Mouse (Mus musculus) MEL (cell line): Measurements from ENCODE around the gene Nfkbil1. TPM values are rescaled to one million over a fixed set of nuclear protein-coding genes. Genes with fewer than 3 reads are reported as not detected.

Source experiments
- DNase-seq: peaks from one replicate; pipeline ENCODE4 v3.0.0; 2011; ENCODE audit warnings: low read depth, low spot score
- H3K27ac ChIP-seq: 2 replicates; pipeline ENCODE4 v1.5.1; 2012; ENCODE audit warnings: low read depth, mild to moderate bottlenecking, control low read depth, low read length, moderate library complexity; ENCODE audit not compliant: control insufficient read depth
- H3K27me3 ChIP-seq, 2 experiments: fragments of 150-350 bp in 1 of 2; sonication (generic) in 1 of 2; 2 replicates each; pipeline ENCODE4 v1.6.1; 2012; ENCODE audit warnings: low read length in 2 of 2, mild to moderate bottlenecking in 2 of 2, improper control_type of control experiment in 1 of 2, moderate library complexity in 1 of 2; ENCODE audit not compliant: insufficient read depth in 2 of 2, control insufficient read depth in 1 of 2
- H3K36me3 ChIP-seq, 2 experiments: 2 replicates each; pipeline ENCODE4 v1.6.1; 2012 to 2014; ENCODE audit warnings: low read length in 2 of 2, improper control_type of control experiment in 1 of 2, inconsistent platforms in 1 of 2, mild to moderate bottlenecking in 1 of 2; ENCODE audit not compliant: insufficient read depth in 2 of 2, control insufficient read depth in 1 of 2
- H3K4me1 ChIP-seq, 2 experiments: fragments of 150-350 bp in 1 of 2; sonication (generic) in 1 of 2; 2 replicates each; pipeline ENCODE4 v1.6.1; 2012; ENCODE audit warnings: low read length in 2 of 2, improper control_type of control experiment in 1 of 2, mild to moderate bottlenecking in 1 of 2; ENCODE audit not compliant: insufficient read depth in 2 of 2, control insufficient read depth in 1 of 2
- H3K4me3 ChIP-seq, 2 experiments: fragments of 150-350 bp in 1 of 2; sonication (generic) in 1 of 2; 2 replicates each; pipeline ENCODE4 v1.5.1; 2012; ENCODE audit warnings: low read depth in 2 of 2, low read length in 2 of 2, mild to moderate bottlenecking in 2 of 2, moderate library complexity in 2 of 2, control low read depth in 1 of 2, improper control_type of control experiment in 1 of 2; ENCODE audit not compliant: control insufficient read depth in 1 of 2, insufficient read depth in 1 of 2
- H3K79me2 ChIP-seq: 2 replicates; pipeline ENCODE4 v1.6.1; 2012; ENCODE audit warnings: mild to moderate bottlenecking, low read length, moderate library complexity; ENCODE audit not compliant: control insufficient read depth, poor library complexity, insufficient read depth
- H3K9ac ChIP-seq: 2 replicates; pipeline ENCODE4 v1.6.1; 2012; ENCODE audit warnings: low read depth, mild to moderate bottlenecking, control low read depth, low read length, moderate library complexity; ENCODE audit not compliant: control insufficient read depth, poor library complexity, severe bottlenecking
- H3K9me3 ChIP-seq: fragments of 150-350 bp; sonication (generic); replicated peaks from 2 replicates; pipeline ENCODE4 v1.6.1; 2012; ENCODE audit warnings: mild to moderate bottlenecking, low read length, improper control_type of control experiment, moderate library complexity; ENCODE audit not compliant: insufficient read depth
- CHD1 ChIP-seq: IDR thresholded peaks from 2 replicates; pipeline ENCODE4 v1.6.1; 2012; ENCODE audit warnings: low read depth, mild to moderate bottlenecking, inconsistent platforms, low read length, improper control_type of control experiment
- CHD2 ChIP-seq: IDR thresholded peaks from 2 replicates; pipeline ENCODE4 v1.6.1; 2011; ENCODE audit warnings: low read length, improper control_type of control experiment
- CTCF ChIP-seq, 3 experiments: IDR thresholded peaks in 2 of 3; conservative IDR thresholded peaks in 1 of 3; 2 replicates each; pipeline ENCODE4 v1.5.1; 2011 to 2012; ENCODE audit warnings: low read length in 3 of 3, low read depth in 2 of 3, mild to moderate bottlenecking in 2 of 3, improper control_type of control experiment in 1 of 3, inconsistent platforms in 1 of 3, mixed read lengths in 1 of 3, moderate library complexity in 1 of 3; ENCODE audit not compliant: control insufficient read depth in 1 of 3, insufficient read depth in 1 of 3, poor library complexity in 1 of 3, severe bottlenecking in 1 of 3
- E2F4 ChIP-seq: IDR thresholded peaks from 2 replicates; pipeline ENCODE4 v1.6.1; 2011; ENCODE audit warnings: low read depth, low read length, improper control_type of control experiment, borderline replicate concordance
- ELF1 ChIP-seq: IDR thresholded peaks from 2 replicates; pipeline ENCODE4 v1.6.1; 2014; ENCODE audit warnings: low read depth, mild to moderate bottlenecking, inconsistent platforms, low read length, improper control_type of control experiment, moderate library complexity
- EP300 ChIP-seq, 2 experiments: IDR thresholded peaks; 2 replicates each; pipeline ENCODE4 v1.6.1; 2011; ENCODE audit warnings: improper control_type of control experiment in 2 of 2, low read length in 2 of 2, low read depth in 1 of 2, mild to moderate bottlenecking in 1 of 2
- ETS1 ChIP-seq: IDR thresholded peaks from 2 replicates; pipeline ENCODE4 v1.6.1; 2012; ENCODE audit warnings: low read depth, mild to moderate bottlenecking, inconsistent platforms, low read length, improper control_type of control experiment, moderate library complexity
- GABPA ChIP-seq: IDR thresholded peaks from 2 replicates; pipeline ENCODE4 v1.6.1; 2012; ENCODE audit warnings: low read depth, mild to moderate bottlenecking, inconsistent platforms, low read length, improper control_type of control experiment, moderate library complexity
- GATA1 ChIP-seq: IDR thresholded peaks from 2 replicates; pipeline ENCODE4 v1.6.1; 2011; ENCODE audit warnings: low read depth, low read length, improper control_type of control experiment
- JUND ChIP-seq: IDR thresholded peaks from 2 replicates; pipeline ENCODE4 v1.6.1; 2011; ENCODE audit warnings: low read depth, mild to moderate bottlenecking, improper control_type of control experiment, low read length
- KAT2A ChIP-seq: conservative IDR thresholded peaks from 2 replicates; pipeline ENCODE4 v1.6.1; 2012; ENCODE audit warnings: low read depth, low read length, improper control_type of control experiment, inconsistent platforms
- MAFK ChIP-seq: IDR thresholded peaks from 2 replicates; pipeline ENCODE4 v1.6.1; 2011; ENCODE audit warnings: low read depth, mild to moderate bottlenecking, low read length, improper control_type of control experiment, borderline replicate concordance
- MAX ChIP-seq: IDR thresholded peaks from 2 replicates; pipeline ENCODE4 v1.6.1; 2011; ENCODE audit warnings: low read length, improper control_type of control experiment
- MEF2A ChIP-seq: IDR thresholded peaks from 2 replicates; pipeline ENCODE4 v1.6.1; 2014; ENCODE audit warnings: low read depth, mild to moderate bottlenecking, inconsistent platforms, low read length, improper control_type of control experiment; ENCODE audit not compliant: poor library complexity, insufficient replicate concordance, severe bottlenecking; ENCODE audit errors: extremely low read depth
- MXI1 ChIP-seq: IDR thresholded peaks from 2 replicates; pipeline ENCODE4 v1.6.1; 2011; ENCODE audit warnings: mild to moderate bottlenecking, low read depth, low read length, improper control_type of control experiment
- MYB ChIP-seq: IDR thresholded peaks from 2 replicates; pipeline ENCODE4 v1.6.1; 2011; ENCODE audit warnings: mild to moderate bottlenecking, low read depth, low read length, improper control_type of control experiment
- MYC ChIP-seq: IDR thresholded peaks from 2 replicates; pipeline ENCODE4 v1.6.1; 2011; ENCODE audit warnings: low read depth, mild to moderate bottlenecking, low read length, improper control_type of control experiment, moderate library complexity
- NELFE ChIP-seq: IDR thresholded peaks from 2 replicates; pipeline ENCODE4 v1.6.1; 2011; ENCODE audit warnings: low read depth, low read length, improper control_type of control experiment
- NRF1 ChIP-seq: IDR thresholded peaks from 2 replicates; pipeline ENCODE4 v1.6.1; 2014; ENCODE audit warnings: low read depth, mild to moderate bottlenecking, inconsistent platforms, low read length, improper control_type of control experiment, moderate library complexity; ENCODE audit not compliant: poor library complexity, insufficient read depth, severe bottlenecking
- POLR2A ChIP-seq, 2 experiments: IDR thresholded peaks; 2 replicates each; pipeline ENCODE4 v1.6.1; 2011 to 2012; ENCODE audit warnings: low read length in 2 of 2, mild to moderate bottlenecking in 2 of 2, control low read depth in 1 of 2, improper control_type of control experiment in 1 of 2, low read depth in 1 of 2, moderate library complexity in 1 of 2; ENCODE audit not compliant: control insufficient read depth in 1 of 2, insufficient read depth in 1 of 2, poor library complexity in 1 of 2
- POLR2AphosphoS2 ChIP-seq: IDR thresholded peaks from 2 replicates; pipeline ENCODE4 v1.6.1; 2011; ENCODE audit warnings: low read length, improper control_type of control experiment
- POLR2AphosphoS5 ChIP-seq: IDR thresholded peaks from 2 replicates; pipeline ENCODE4 v1.6.1; 2012; ENCODE audit warnings: low read depth, borderline replicate concordance, mild to moderate bottlenecking, inconsistent platforms, low read length, moderate library complexity, mixed read lengths
- RAD21 ChIP-seq: IDR thresholded peaks from 2 replicates; pipeline ENCODE4 v1.6.1; 2011; ENCODE audit warnings: mild to moderate bottlenecking, low read depth, low read length, improper control_type of control experiment
- RCOR1 ChIP-seq: IDR thresholded peaks from 2 replicates; pipeline ENCODE4 v1.6.1; 2012; ENCODE audit warnings: low read depth, mild to moderate bottlenecking, inconsistent platforms, low read length, improper control_type of control experiment
- SIN3A ChIP-seq: IDR thresholded peaks from 2 replicates; pipeline ENCODE4 v1.6.1; 2012; ENCODE audit warnings: low read length, improper control_type of control experiment, inconsistent platforms
- SMC3 ChIP-seq: IDR thresholded peaks from 2 replicates; pipeline ENCODE4 v1.6.1; 2011; ENCODE audit warnings: low read depth, low read length, improper control_type of control experiment
- TAL1 ChIP-seq: IDR thresholded peaks from 2 replicates; pipeline ENCODE4 v1.6.1; 2012; ENCODE audit warnings: mild to moderate bottlenecking, inconsistent platforms, low read length, moderate library complexity, mixed read lengths
- TBP ChIP-seq: IDR thresholded peaks from 2 replicates; pipeline ENCODE4 v1.8.0; 2011; ENCODE audit warnings: low read depth, low read length, improper control_type of control experiment
- UBTF ChIP-seq: IDR thresholded peaks from 2 replicates; pipeline ENCODE4 v1.6.1; 2012; ENCODE audit warnings: low read depth, mild to moderate bottlenecking, inconsistent platforms, low read length, improper control_type of control experiment, moderate library complexity, borderline replicate concordance; ENCODE audit not compliant: insufficient read depth
- USF1 ChIP-seq: IDR thresholded peaks from 2 replicates; pipeline ENCODE4 v1.6.1; 2014; ENCODE audit warnings: low read depth, mild to moderate bottlenecking, inconsistent platforms, low read length, improper control_type of control experiment, moderate library complexity
- USF2 ChIP-seq, 2 experiments: IDR thresholded peaks; 2 replicates each; pipeline ENCODE4 v1.6.1; 2011 to 2012; ENCODE audit warnings: improper control_type of control experiment in 2 of 2, low read length in 2 of 2, borderline replicate concordance in 1 of 2, inconsistent platforms in 1 of 2, low read depth in 1 of 2, mild to moderate bottlenecking in 1 of 2; ENCODE audit not compliant: insufficient read depth in 1 of 2
- ZC3H11A ChIP-seq: IDR thresholded peaks from 2 replicates; pipeline ENCODE4 v1.6.1; 2012; ENCODE audit warnings: low read depth, mild to moderate bottlenecking, inconsistent platforms, low read length, improper control_type of control experiment
- ZKSCAN1 ChIP-seq: IDR thresholded peaks from 2 replicates; pipeline ENCODE4 v1.6.1; 2012; ENCODE audit warnings: low read depth, mild to moderate bottlenecking, inconsistent platforms, low read length, improper control_type of control experiment, moderate library complexity
- ZNF384 ChIP-seq: IDR thresholded peaks from 2 replicates; pipeline ENCODE4 v1.6.1; 2012; ENCODE audit warnings: low read depth, mild to moderate bottlenecking, inconsistent platforms, low read length, improper control_type of control experiment
- polyA plus RNA-seq, 2 experiments: library from polyadenylated mRNA; stranded (reverse) in 1 of 2; unstranded in 1 of 2; fragments of >175 nt in 1 of 2; fragments of >200 nt in 1 of 2; gene quantifications; 2 replicates each; pipeline versions ENCODE4 v1.2.1 to v1.2.4; 2012; ENCODE audit warnings: low replicate concordance in 2 of 2, low read depth in 1 of 2; ENCODE audit not compliant: insufficient read length in 2 of 2, insufficient read depth in 1 of 2, missing spikeins in 1 of 2
- total RNA-seq: library from RNA; depleted of rRNA; stranded (reverse); fragments of 300-350 nt; gene quantifications from 2 replicates; pipeline ENCODE4 v1.2.3, GENCODE M21; 2012; rRNA removed

The Nfkbil1 gene
- 10.1 and 10.3 TPM in 2 replicates for total RNA-seq
- 10 to 100 TPM in 1 of 2 experiments, not detected in 1; 26.0 TPM for polyA plus RNA-seq

GRCm38 (mm10) chr17:35235614-35236389 lies at the start of gene Nfkbil1:
Nfkbil1 (minus strand) TSS chr17:35235792.
- peak within 1 kb of the TSS; percentile 64 to 94 for H3K4me3 ChIP-seq
- H3K9me3 ChIP-seq: no peaks in the 10 kb centered on the region
- H3K4me1 ChIP-seq: peaks cover 4 to 17% of the 10 kb centered on the region in 2 experiments; a peak in 3 of 4 replicates
- peaks cover 3 to 12% of the 10 kb centered on the region in 2 experiments; a peak in 2 of 4 replicates for H3K36me3 ChIP-seq
- DNase-seq: peak; percentile 99
- peak within 1 kb of the TSS; percentile 94 for H3K9ac ChIP-seq
- peaks cover 23% of the 10 kb centered on the region for H3K79me2 ChIP-seq
- peak within 1 kb of the TSS; percentile 98 for H3K27ac ChIP-seq
- no peaks in the 10 kb centered on the region for H3K27me3 ChIP-seq
- peak; percentile 62 for TF ChIP-seq USF1
- no peak for TF ChIP-seq USF2 (IDR thresholded peaks at IDR 0.05; ENCODE audit: borderline replicate concordance in 1 of 2, insufficient read depth in 1 of 2, low read depth in 1 of 2, low read length in 2 of 2)
- peak; percentile 75 to 78 for TF ChIP-seq POLR2A (IDR thresholded peaks at IDR 0.05; ENCODE audit: control insufficient read depth in 1 of 2, insufficient read depth in 1 of 2, low read depth in 1 of 2, low read length in 2 of 2, poor library complexity in 1 of 2)
- TF ChIP-seq CHD2: peak; percentile 64
- TF ChIP-seq KAT2A: peak; percentile 89
- no peak for TF ChIP-seq UBTF
- TF ChIP-seq POLR2AphosphoS2: peak; percentile 63; the same call in 1 of the 2 replicates
- TF ChIP-seq ZKSCAN1: no peak
- no peak for TF ChIP-seq MYB
- no peak for TF ChIP-seq MAFK
- peak; percentile 96 for TF ChIP-seq SIN3A
- no peak for TF ChIP-seq RAD21
- TF ChIP-seq CHD1: peak; percentile 68; the same call in 1 of the 2 replicates
- TF ChIP-seq RCOR1: peak; percentile 55
- TF ChIP-seq ELF1: peak; percentile 98
- peak; percentile 15; the same call in 1 of the 2 replicates for TF ChIP-seq GATA1
- TF ChIP-seq NELFE: peak; percentile 75
- TF ChIP-seq MYC: peak; percentile 94
- peak; percentile 61; the same call in 1 of the 2 replicates for TF ChIP-seq NRF1
- TF ChIP-seq SMC3: peak; percentile 40
- TF ChIP-seq GABPA: no peak
- peak; percentile 85 for TF ChIP-seq MXI1
- peak; percentile 66 for TF ChIP-seq ETS1
- TF ChIP-seq TBP: peak; percentile 88
- peak; percentile 25; the same call in 1 of the 2 replicates for TF ChIP-seq ZC3H11A
- TF ChIP-seq CTCF (IDR thresholded peaks at IDR 0.05 in 2 of 3, conservative IDR thresholded peaks at IDR 0.05 in 1 of 3; ENCODE audit: control insufficient read depth in 1 of 3, insufficient read depth in 1 of 3, low read depth in 2 of 3, low read length in 3 of 3, poor library complexity in 1 of 3, severe bottlenecking in 1 of 3): peak in 1 of 3 experiments; percentile 9; a peak in 1 of 6 replicates
- TF ChIP-seq POLR2AphosphoS5: no peak
- no peak for TF ChIP-seq TAL1
- TF ChIP-seq E2F4: no peak
- TF ChIP-seq MEF2A: peak; percentile 22; the same call in 1 of the 2 replicates
- peak in 1 of 2 experiments; percentile 51; a peak in 2 of 4 replicates for TF ChIP-seq EP300 (IDR thresholded peaks at IDR 0.05; ENCODE audit: low read depth in 1 of 2, low read length in 2 of 2)
- TF ChIP-seq MAX: peak; percentile 93
- 0 out of 2 replicates have a peak, but pooled peaks have one; percentile 4 for TF ChIP-seq ZNF384
- peak; percentile 77; the same call in 1 of the 2 replicates for TF ChIP-seq JUND
